Mouse (Mus musculus): ENCODE data around the gene Clcn5.

GRCm38 (mm10) chrX:7190816-7191215 lies 128.3 kb downstream of the Clcn5 start:
- TF ChIP-seq POLR2A (IDR thresholded peaks at IDR 0.05; ENCODE audit: extremely low read depth, insufficient read depth, low read length) (no peak), CTCF (IDR thresholded peaks at IDR 0.05; ENCODE audit: low read depth, low read length) (no peak)

Measured in liver, adult 2 months (tissue).